Mouse (Mus musculus): ENCODE results near the gene Lyrm7. TPM values are rescaled to one million over a fixed set of nuclear protein-coding genes. Genes with fewer than 3 reads are reported as not detected.

Gene Lyrm7
- total RNA-seq (2012; rRNA removed) = 18.2 and 23.1 TPM in 2 replicates
- 15.5 and 18.6 TPM in 2 replicates for total RNA-seq (2014; rRNA removed)
- polyA plus RNA-seq (2012; ENCODE audit: insufficient read length, low read depth) = 55.8 and 64.4 TPM in 2 replicates

DNA sequence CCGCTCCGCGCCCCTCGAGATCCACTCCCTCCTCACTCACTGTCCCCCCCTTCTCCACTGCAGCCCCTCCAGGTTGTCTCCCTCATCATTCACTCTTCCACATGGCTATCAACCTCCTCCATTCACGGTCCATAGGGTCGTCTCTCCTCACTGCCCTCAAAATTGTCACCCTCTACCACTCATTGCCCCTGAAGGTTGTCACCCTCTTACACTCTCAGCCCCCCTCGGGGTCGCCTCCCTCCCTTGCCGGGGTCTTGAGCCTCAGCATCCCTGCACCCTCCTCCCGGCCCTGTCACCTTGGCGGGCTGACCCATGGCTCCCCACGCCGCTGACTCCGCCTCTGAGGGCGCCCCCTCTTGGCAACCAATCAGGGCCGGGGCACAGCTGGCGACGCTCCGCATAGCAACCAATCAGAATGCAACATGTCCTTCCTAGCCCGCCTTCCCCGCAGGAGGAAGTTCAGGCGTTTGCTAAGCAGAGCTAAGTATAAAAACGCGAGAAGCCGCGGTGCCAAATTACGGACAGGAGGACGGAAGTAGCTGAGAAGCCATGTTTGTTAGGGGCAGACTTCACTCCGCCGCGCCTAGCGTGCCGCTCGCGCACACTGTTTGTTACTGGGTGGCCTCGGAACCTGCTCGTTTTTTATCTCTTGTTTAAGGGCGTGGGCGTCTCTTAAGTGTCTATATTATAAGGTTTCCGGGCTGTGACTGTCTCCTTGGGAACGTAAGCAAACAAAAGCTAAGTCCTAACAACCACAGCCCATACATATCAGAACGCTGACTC, at the start of gene Lyrm7:
TSS of gene Lyrm7 (minus strand) at position 661 of the 783 bp plus-strand sequence.
- Histone ChIP-seq H3K9ac (ENCODE audit: insufficient read depth, low read depth) (peak within 1 kb of the TSS; percentile 86), H3K27me3 (replicated peaks) (no peaks in the 10 kb centered on the region), H3K4me3 (replicated peaks in 1 of 3; ENCODE audit: low read depth in 2 of 3, low read length in 2 of 3, poor library complexity in 1 of 3) (peak within 1 kb of the TSS; percentile 60 to 99 (median 79)), H3K27ac (ENCODE audit: insufficient read depth, low read depth) (peak within 1 kb of the TSS; percentile 48), H3K9me3 (replicated peaks; ENCODE audit: low read length) (no peaks in the 10 kb centered on the region), H3K79me2 (replicated peaks; ENCODE audit: control insufficient read depth, extremely low read depth, insufficient read depth, poor library complexity, severe bottlenecking) (no peaks in the 10 kb centered on the region; the same call in 1 of the 2 replicates), H3K36me3 (replicated peaks in 1 of 2; ENCODE audit: control insufficient read depth in 1 of 2, insufficient read depth in 1 of 2, low read length in 1 of 2) (peaks cover 0 to 2% of the 10 kb centered on the region in 2 experiments), H3K4me1 (ENCODE audit: control insufficient read depth in 1 of 2, insufficient read depth in 2 of 2) (peaks cover 0 to 37% of the 10 kb centered on the region in 2 experiments; a peak in 2 of 4 replicates), H3K4me2 (ENCODE audit: insufficient read depth, low read depth, poor library complexity, severe bottlenecking) (peak within 1 kb of the TSS; percentile 71)
- peak; percentile 100 for DNase-seq (ENCODE audit: extremely low read depth)
- in situ Hi-C loops (cut with MboI; ENCODE audit: low pct_ligation_motif_present, low pct_unique_long_range_greater_than_20kb, low sequenced_read_pairs) = loop anchor here (5.0 to 10.0 kb wide), 3 partner anchors 153 to 546 kb away; partner anchors contain the start of gene Rapgef6
- dilution Hi-C loops (cut with MboI; ENCODE audit: extremely low pct_ligation_motif_present, extremely low pct_unique_long_range_greater_than_20kb, low sequenced_read_pairs) = no loop called here
- TF ChIP-seq ZKSCAN1 (IDR thresholded peaks at IDR 0.05; ENCODE audit: borderline replicate concordance, low read depth, low read length) (no peak), EP300 (IDR thresholded peaks at IDR 0.05; ENCODE audit: low read length) (peak; percentile 56; the same call in 1 of the 2 replicates), E2F4 (IDR thresholded peaks at IDR 0.05; ENCODE audit: insufficient replicate concordance, low read depth, low read length) (peak; percentile 84; the same call in 1 of the 2 replicates), USF2 (conservative IDR thresholded peaks at IDR 0.05; ENCODE audit: low read depth, low read length) (no peak), NELFE (IDR thresholded peaks at IDR 0.05; ENCODE audit: low read depth, low read length) (peak; percentile 95), IRF4 (IDR thresholded peaks at IDR 0.05; ENCODE audit: low read depth, low read length) (peak; percentile 63), POLR2A (IDR thresholded peaks at IDR 0.05; ENCODE audit: low read depth, low read length) (peak; percentile 96), BHLHE40 (IDR thresholded peaks at IDR 0.05; ENCODE audit: low read depth, low read length) (0 out of 2 replicates have a peak, but pooled peaks have one; percentile 39), CTCF (conservative IDR thresholded peaks at IDR 0.05 in 1 of 2, IDR thresholded peaks at IDR 0.05 in 1 of 2; ENCODE audit: low read depth in 2 of 2, low read length in 2 of 2) (no peak), SMC3 (IDR thresholded peaks at IDR 0.05; ENCODE audit: low read depth, low read length) (no peak; the same call in 1 of the 2 replicates), JUN (IDR thresholded peaks at IDR 0.05; ENCODE audit: insufficient read depth, low read depth, low read length) (0 out of 2 replicates have a peak, but pooled peaks have one; percentile 14), UBTF (IDR thresholded peaks at IDR 0.05; ENCODE audit: low read depth, low read length) (0 out of 2 replicates have a peak, but pooled peaks have one; percentile 62), ELF1 (IDR thresholded peaks at IDR 0.05; ENCODE audit: low read depth, low read length) (peak; percentile 95), SIN3A (IDR thresholded peaks at IDR 0.05; ENCODE audit: low read length) (peak; percentile 56), MXI1 (IDR thresholded peaks at IDR 0.05; ENCODE audit: low read depth, low read length) (peak; percentile 71; the same call in 1 of the 2 replicates), RCOR1 (conservative IDR thresholded peaks at IDR 0.05; ENCODE audit: low read depth, low read length) (0 out of 2 replicates have a peak, but pooled peaks have one; percentile 62), MYC (IDR thresholded peaks at IDR 0.05; ENCODE audit: low read depth, low read length) (peak; percentile 44; the same call in 1 of the 2 replicates), NRF1 (IDR thresholded peaks at IDR 0.05; ENCODE audit: low read depth, low read length) (peak; percentile 79), CHD1 (IDR thresholded peaks at IDR 0.05; ENCODE audit: low read depth, low read length) (peak; percentile 95; the same call in 1 of the 2 replicates), CHD2 (IDR thresholded peaks at IDR 0.05; ENCODE audit: low read length) (peak; percentile 99), MAX (IDR thresholded peaks at IDR 0.05; ENCODE audit: low read length) (peak; percentile 68), USF1 (IDR thresholded peaks at IDR 0.05; ENCODE audit: low read depth, low read length) (no peak), MEF2A (IDR thresholded peaks at IDR 0.05; ENCODE audit: borderline replicate concordance, low read depth, low read length) (peak; percentile 72; the same call in 1 of the 2 replicates), ZMIZ1 (IDR thresholded peaks at IDR 0.05; ENCODE audit: low read depth, low read length) (peak; percentile 94), JUND (conservative IDR thresholded peaks at IDR 0.05; ENCODE audit: low read depth, low read length) (peak; percentile 33; the same call in 1 of the 2 replicates), KAT2A (IDR thresholded peaks at IDR 0.05; ENCODE audit: insufficient replicate concordance, low read length) (peak; percentile 84; the same call in 1 of the 2 replicates), GABPA (IDR thresholded peaks at IDR 0.05; ENCODE audit: insufficient replicate concordance, low read depth, low read length) (no peak; the same call in 1 of the 2 replicates), ZNF384 (IDR thresholded peaks at IDR 0.05; ENCODE audit: low read depth, low read length) (peak; percentile 72), RAD21 (IDR thresholded peaks at IDR 0.05; ENCODE audit: low read depth, low read length) (no peak), MAZ (IDR thresholded peaks at IDR 0.05; ENCODE audit: low read depth, low read length) (0 out of 2 replicates have a peak, but pooled peaks have one; percentile 36), MAFK (IDR thresholded peaks at IDR 0.05; ENCODE audit: insufficient replicate concordance, low read length) (0 out of 2 replicates have a peak, but pooled peaks have one; percentile 47), TBP (conservative IDR thresholded peaks at IDR 0.05; ENCODE audit: low read depth, low read length) (peak; percentile 55; the same call in 1 of the 2 replicates), HCFC1 (IDR thresholded peaks at IDR 0.05; ENCODE audit: low read depth, low read length) (peak; percentile 89), ZC3H11A (IDR thresholded peaks at IDR 0.05; ENCODE audit: low read depth, low read length) (no peak), TCF12 (IDR thresholded peaks at IDR 0.05; ENCODE audit: low read depth, low read length) (peak; percentile 73), PAX5 (IDR thresholded peaks at IDR 0.05; ENCODE audit: low read length) (no peak)
